Mouse (Mus musculus) limb, embryonic 12.5 days (tissue): Measurements from ENCODE around the gene Zfp746. TPM values are rescaled to one million over a fixed set of nuclear protein-coding genes. Genes with fewer than 3 reads are reported as not detected.
"Not testable (repeated sequence)": the region's sequence is repeated elsewhere in the genome, so short reads cannot be mapped to it uniquely, and the experiment has no call there.

Source experiments
- ATAC-seq: fragments of 200-750 bp; cut with Nextera tagmentation; 2 replicates; pipeline ENCODE4 v1.8.0; 2017; ENCODE audit warnings: low read depth, moderate TSS enrichment; ENCODE audit not compliant: insufficient number of reproducible peaks, insufficient read depth, low FRiP score, low TSS enrichment
- H3K27ac ChIP-seq: fragments of 300-500 bp; sonication (generic); 2 replicates; pipeline ENCODE4 v1.5.1; 2016; ENCODE audit warnings: mild to moderate bottlenecking, moderate library complexity
- H3K27me3 ChIP-seq: fragments of 300-500 bp; sonication (generic); 2 replicates; pipeline ENCODE4 v1.6.1; 2016; ENCODE audit warnings: mild to moderate bottlenecking, moderate library complexity
- H3K36me3 ChIP-seq: fragments of 300-500 bp; sonication (generic); 2 replicates; pipeline ENCODE4 v1.6.1; 2016; ENCODE audit warnings: mild to moderate bottlenecking, moderate library complexity
- H3K4me1 ChIP-seq: fragments of 300-500 bp; sonication (generic); replicated peaks from 2 replicates; pipeline ENCODE4 v1.6.1; 2016
- H3K4me2 ChIP-seq: fragments of 300-500 bp; sonication (generic); 2 replicates; pipeline ENCODE4 v1.6.1; 2016; ENCODE audit warnings: mild to moderate bottlenecking, moderate library complexity
- H3K4me3 ChIP-seq: fragments of 300-500 bp; sonication (generic); replicated peaks from 2 replicates; pipeline ENCODE4 v1.5.1; 2016; ENCODE audit warnings: mild to moderate bottlenecking
- H3K9ac ChIP-seq: fragments of 300-500 bp; sonication (generic); replicated peaks from 2 replicates; pipeline ENCODE4 v1.6.1; 2016; ENCODE audit warnings: mild to moderate bottlenecking, moderate library complexity
- H3K9me3 ChIP-seq: fragments of 300-500 bp; sonication (generic); 2 replicates; pipeline ENCODE4 v1.6.1; 2016; ENCODE audit warnings: mild to moderate bottlenecking, moderate library complexity
- WGBS: fragments of 180-500 bp; shearing (Covaris S2); methylation state at CpG from one replicate; pipeline ENCODE4 v1.1.7; 2016; 5-methylcytosine and 5-hydroxymethylcytosine counted together
- polyA plus RNA-seq: library from polyadenylated mRNA; unstranded; fragments of >200 nt; fragmentation: Nextera tagmentation; extraction: Ambion mirVana; gene quantifications from 2 replicates; pipeline ENCODE4 v1.2.1, GENCODE M21; 2016

Zfp746 gene
- polyA plus RNA-seq = 34.8 and 35.3 TPM in 2 replicates

DNA sequence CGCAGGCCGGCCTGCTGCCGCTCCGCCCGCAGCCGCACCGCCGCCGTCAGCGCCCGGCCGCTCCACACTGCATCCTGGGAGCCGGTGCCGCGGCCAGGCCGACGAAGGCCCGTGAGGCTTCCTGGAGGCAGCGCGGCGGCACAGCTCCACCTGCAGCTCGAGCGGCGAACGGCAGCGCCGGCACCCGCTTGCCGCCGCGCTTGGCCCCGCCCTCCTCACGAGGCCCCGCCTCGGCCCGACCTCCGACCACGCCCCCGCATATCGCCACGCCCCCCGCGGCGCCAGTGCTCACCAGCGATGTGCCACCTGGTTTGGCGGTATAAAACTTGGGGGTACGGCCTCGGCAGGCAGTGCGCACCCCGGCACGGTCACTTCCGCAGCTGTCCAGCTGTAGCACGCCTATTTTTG is at the start of gene Zfp746:
Gene Zfp746, minus strand, starts transcription at position 123 of the 408 bp plus-strand sequence.
- Histone ChIP-seq H3K36me3 (peaks cover 24% of the 10 kb centered on the region), H3K27ac (peak within 1 kb of the TSS; percentile 93), H3K4me1 (peaks cover 9% of the 10 kb centered on the region), H3K9me3 (no peaks in the 10 kb centered on the region), H3K4me2 (peak within 1 kb of the TSS; percentile 80), H3K27me3 (no peaks in the 10 kb centered on the region), H3K9ac (peak within 1 kb of the TSS; percentile 99), H3K4me3 (peak within 1 kb of the TSS; percentile 94)
- under 1% methylated on average over 41 of the region's 53 CpGs for WGBS
- peak; percentile 91 for ATAC-seq

DNA sequence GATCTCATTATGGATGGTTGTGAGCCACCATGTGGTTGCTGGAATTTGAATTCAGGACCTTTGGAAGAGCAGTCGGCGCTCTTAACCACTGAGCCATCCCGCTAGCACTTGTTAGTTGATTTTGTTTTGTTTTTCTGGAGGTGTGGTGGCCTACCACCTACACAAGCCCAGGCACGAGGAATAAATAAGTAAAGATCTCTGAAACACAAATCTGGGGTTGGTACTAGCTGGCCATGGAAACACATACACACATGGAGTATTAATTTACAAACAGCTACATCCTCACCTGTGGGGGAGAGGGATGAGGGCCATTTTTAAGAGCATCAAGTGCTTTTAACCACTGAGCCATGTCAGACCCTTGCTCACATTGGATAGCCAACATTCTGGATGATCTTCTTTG is 34.7 kb upstream of the Zfp746 start:
- H3K36me3 ChIP-seq, H3K27me3 ChIP-seq, H3K4me2 ChIP-seq, H3K9me3 ChIP-seq, H3K4me3 ChIP-seq, H3K4me1 ChIP-seq, H3K27ac ChIP-seq, H3K9ac ChIP-seq: not testable (repeated sequence)
- peak; percentile 78; the same call in 1 of the 2 replicates for ATAC-seq
- 75% methylated on average over 4 of the region's 4 CpGs for WGBS

DNA sequence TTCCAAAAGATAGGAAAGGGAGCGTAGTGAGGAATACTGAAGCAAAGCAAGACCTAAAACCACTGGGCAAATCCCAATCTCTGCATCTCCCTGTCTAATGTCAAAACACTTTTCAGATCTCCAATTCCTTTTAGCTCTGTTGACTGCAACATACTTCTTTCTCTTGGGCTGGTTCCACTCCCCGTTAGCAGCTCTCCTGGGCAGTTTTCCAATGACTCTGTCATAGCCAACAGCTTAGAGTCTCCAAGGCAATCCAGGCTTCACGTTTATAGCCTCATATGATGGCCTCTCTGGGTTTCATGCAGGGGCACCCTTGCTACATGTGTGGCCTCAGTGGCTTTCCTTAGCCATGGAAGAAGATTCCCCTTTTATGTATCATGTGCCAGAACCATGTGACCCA is 29.6 kb upstream of the Zfp746 start:
- no peak for ATAC-seq
- no peak overlapping the region for H3K9ac ChIP-seq
- 82% methylated on average over 3 of the region's 3 CpGs for WGBS

DNA sequence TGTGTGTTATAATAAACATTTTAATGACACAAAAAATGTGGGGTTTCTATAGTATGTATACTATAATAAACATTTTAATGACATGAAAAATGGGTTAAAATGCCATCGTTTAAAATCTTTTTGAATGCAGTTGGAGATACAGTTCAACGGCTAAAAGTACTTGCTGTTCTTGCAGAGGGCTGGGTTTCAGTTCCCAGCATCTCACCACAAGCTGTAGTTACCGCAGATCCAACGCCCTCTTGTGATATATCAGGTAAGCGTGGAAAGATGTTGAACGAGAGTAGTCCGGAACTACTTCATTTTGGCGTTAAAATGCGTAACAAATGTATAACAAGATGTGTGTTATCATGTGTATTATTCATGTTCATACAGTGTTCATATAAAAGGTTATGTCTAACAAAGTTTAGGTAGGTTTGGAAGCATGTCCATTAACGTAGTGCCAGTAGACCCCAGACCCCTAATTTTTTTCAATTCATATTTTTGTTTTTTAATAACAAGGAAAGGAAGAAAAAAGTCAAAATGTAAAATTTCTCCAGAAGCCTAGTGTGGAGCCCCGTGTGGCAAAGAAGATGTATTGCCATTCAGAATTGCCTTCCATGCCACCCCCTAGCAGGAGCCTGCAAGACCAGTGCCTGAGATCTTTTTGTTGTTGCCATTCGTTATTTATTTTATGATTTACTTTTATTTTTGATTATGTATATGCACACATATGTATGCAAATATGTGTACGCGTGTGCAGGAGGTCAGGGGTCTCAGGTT is 743 bp upstream of the Zfp746 start:
- ATAC-seq = no peak
- no peaks in the 10 kb centered on the region for H3K9me3 ChIP-seq
- peaks cover 9% of the 10 kb centered on the region for H3K4me1 ChIP-seq
- no peaks in the 10 kb centered on the region for H3K27me3 ChIP-seq
- peak overlapping the region; percentile 80 for H3K4me2 ChIP-seq
- H3K36me3 ChIP-seq = peaks cover 17% of the 10 kb centered on the region
- WGBS = 36% methylated on average over 14 of the region's 14 CpGs
- no peak overlapping the region for H3K27ac ChIP-seq
- peak overlapping the region; percentile 94 for H3K4me3 ChIP-seq
- H3K9ac ChIP-seq = no peak overlapping the region

More for the DNA sequence above, 29.6 kb upstream of the Zfp746 start:
- Histone ChIP-seq H3K4me3 (no peak overlapping the region), H3K36me3 (no peaks in the 10 kb centered on the region), H3K4me1 (no peaks in the 10 kb centered on the region), H3K27me3 (no peaks in the 10 kb centered on the region), H3K27ac (no peak overlapping the region), H3K9me3 (no peaks in the 10 kb centered on the region), H3K4me2 (no peak overlapping the region)

DNA sequence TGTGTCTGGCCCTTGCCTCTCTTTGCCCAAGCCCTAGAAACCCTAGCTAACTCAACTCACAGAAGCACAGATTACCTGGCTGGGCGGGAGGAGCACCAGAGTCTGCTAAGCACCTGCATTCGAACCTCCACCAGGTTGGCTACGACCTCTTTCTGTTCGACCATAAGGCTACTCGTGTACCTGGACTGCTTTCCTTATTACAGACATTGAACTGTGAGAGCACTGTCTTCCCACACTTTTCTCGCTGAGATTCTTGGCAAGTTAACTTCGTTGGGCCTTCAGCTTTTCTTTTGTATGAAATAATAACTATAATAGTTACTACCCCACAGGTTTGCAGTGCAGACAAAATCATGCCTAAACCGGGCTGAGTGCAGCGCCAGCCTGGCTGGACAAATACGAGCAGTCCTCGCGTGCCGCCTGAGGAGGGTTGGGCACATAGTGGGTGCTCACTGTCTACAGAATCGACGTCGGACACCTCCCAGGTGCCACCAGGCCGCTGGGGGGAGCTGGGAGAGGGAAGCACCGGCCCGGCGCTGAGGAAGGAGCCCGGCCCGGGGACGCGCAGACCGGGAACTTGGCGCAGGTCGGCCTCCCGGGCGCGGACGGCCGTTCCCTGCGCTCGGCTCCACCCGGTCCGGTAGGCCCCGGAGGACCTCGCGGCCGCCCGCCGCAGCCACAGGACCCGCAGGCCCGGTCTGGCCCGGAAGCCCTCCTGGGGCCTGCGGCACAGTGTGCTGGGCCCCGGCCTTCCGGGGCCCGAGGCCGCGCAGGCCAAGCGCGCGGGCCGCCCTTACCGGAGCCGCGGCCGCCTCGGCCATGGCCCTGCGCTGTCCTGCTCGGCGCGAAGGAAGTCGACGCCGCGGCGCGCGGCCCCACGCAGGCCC is 630 bp downstream of the Zfp746 start:
- Histone ChIP-seq H3K36me3 (peaks cover 31% of the 10 kb centered on the region), H3K9ac (peak overlapping the region; percentile 99), H3K27me3 (no peaks in the 10 kb centered on the region), H3K4me3 (peak overlapping the region; percentile 94), H3K27ac (peak overlapping the region; percentile 93), H3K4me1 (peaks cover 9% of the 10 kb centered on the region), H3K4me2 (peak overlapping the region; percentile 80), H3K9me3 (no peaks in the 10 kb centered on the region)
- 3% methylated on average over 72 of the region's 72 CpGs for WGBS
- ATAC-seq = peak; percentile 83

DNA sequence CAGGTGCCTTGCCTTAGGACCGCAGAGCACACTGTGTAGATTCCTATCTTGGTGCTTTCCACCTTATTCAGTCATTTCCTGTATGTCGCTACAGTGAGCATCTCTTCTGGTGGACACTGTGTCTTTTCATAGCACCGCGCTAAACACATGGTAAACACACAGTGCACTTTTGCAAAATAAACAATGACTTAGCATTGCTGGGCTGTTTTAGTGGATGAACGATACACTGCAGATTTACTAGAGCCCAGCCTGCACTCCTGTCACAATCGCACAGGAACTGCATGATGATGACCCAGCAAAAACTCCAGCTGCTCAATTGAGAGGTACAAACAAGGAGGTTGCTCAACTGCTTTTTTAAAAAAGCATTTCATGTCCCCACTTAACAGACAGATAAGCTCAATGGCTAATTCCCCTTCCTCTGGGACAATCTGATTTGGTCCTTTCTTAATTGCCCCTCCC is 2.6 kb downstream of the Zfp746 start:
- 95% methylated on average over 6 of the region's 6 CpGs for WGBS
- Histone ChIP-seq H3K4me3 (no peak overlapping the region), H3K9ac (no peak overlapping the region), H3K4me2 (no peak overlapping the region), H3K27ac (no peak overlapping the region), H3K9me3 (no peaks in the 10 kb centered on the region), H3K36me3 (peaks cover 50% of the 10 kb centered on the region), H3K4me1 (peaks cover 9% of the 10 kb centered on the region), H3K27me3 (no peaks in the 10 kb centered on the region)
- no peak for ATAC-seq

DNA sequence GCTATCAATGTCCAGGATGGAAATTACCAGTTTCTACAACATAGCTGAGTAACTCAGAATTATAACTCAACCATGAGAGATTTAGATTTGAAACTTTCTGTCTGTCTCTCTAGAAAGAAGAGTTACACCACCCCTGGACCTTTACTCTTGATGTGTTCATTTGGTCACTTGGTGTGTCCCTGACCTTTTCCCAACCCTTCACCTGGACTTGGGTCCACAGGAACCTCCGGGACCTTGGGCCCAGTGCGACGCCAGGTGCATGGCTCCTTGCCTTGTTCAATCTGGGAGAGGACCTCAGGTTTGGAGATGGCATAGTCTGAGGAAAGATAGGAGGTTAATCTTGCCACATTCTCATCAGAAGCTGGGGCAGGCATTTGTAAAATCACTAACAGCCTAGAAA is 4.4 kb downstream of the Zfp746 start:
- H3K4me2 ChIP-seq = no peak overlapping the region
- no peaks in the 10 kb centered on the region for H3K9me3 ChIP-seq
- no peak overlapping the region for H3K27ac ChIP-seq
- H3K36me3 ChIP-seq = peaks cover 68% of the 10 kb centered on the region
- WGBS = 97% methylated on average over 3 of the region's 3 CpGs
- no peak overlapping the region for H3K4me3 ChIP-seq
- ATAC-seq = no peak
- H3K9ac ChIP-seq = no peak overlapping the region
- peaks cover 9% of the 10 kb centered on the region for H3K4me1 ChIP-seq
- no peaks in the 10 kb centered on the region for H3K27me3 ChIP-seq

DNA sequence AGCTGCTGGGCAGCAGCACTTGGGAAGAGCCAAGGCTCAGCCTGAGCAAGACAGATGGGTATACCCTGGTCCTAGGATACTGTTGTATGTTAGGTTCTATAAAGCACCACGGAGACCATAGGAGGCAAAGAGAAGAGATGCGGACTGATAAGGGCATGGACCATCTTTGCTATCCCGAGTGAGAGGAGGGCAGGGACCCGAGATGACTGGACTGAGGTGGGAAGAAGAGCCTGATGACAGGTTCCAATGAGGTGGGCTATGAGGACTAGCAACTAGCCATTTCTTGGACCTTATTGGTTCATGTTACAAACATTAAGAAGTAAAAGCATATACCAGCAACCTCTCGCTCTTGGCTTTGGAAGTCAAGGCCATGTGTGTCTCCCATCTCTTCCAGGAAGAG is 5.4 kb downstream of the Zfp746 start:
- no peak overlapping the region for H3K9ac ChIP-seq
- H3K4me3 ChIP-seq = no peak overlapping the region
- ATAC-seq = no peak
- H3K36me3 ChIP-seq = peaks cover 77% of the 10 kb centered on the region
- peaks cover 9% of the 10 kb centered on the region for H3K4me1 ChIP-seq
- H3K27me3 ChIP-seq = no peaks in the 10 kb centered on the region
- H3K9me3 ChIP-seq = no peaks in the 10 kb centered on the region
- 96% methylated on average over 5 of the region's 5 CpGs for WGBS
- no peak overlapping the region for H3K4me2 ChIP-seq
- no peak overlapping the region for H3K27ac ChIP-seq

DNA sequence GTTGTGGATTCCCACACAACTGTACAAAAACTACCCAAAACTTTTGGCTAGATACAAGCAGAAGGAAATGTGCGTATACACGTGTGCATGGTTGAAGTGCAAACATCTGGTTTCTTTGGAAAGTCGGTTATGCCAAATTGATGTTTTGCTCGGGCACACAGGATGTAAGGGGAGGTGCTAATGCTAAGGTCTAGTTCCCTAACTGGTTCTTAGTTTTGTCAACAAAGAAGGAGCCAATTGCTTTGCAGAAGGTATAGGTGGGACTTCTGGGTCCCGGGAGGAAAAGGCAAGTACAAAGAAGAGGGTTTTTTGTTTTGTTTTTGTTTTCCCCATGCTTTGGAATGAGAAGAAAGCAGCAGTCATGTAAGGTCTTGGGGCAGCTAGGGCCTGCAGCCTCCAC is 13.1 kb downstream of the Zfp746 start:
- Histone ChIP-seq H3K4me2 (no peak overlapping the region), H3K36me3 (peaks cover 79% of the 10 kb centered on the region), H3K9me3 (no peaks in the 10 kb centered on the region), H3K4me1 (no peaks in the 10 kb centered on the region), H3K4me3 (no peak overlapping the region), H3K9ac (no peak overlapping the region), H3K27me3 (no peaks in the 10 kb centered on the region), H3K27ac (no peak overlapping the region; the same call in 1 of the 2 replicates)
- no peak for ATAC-seq
- 69% methylated on average over 5 of the region's 5 CpGs for WGBS

DNA sequence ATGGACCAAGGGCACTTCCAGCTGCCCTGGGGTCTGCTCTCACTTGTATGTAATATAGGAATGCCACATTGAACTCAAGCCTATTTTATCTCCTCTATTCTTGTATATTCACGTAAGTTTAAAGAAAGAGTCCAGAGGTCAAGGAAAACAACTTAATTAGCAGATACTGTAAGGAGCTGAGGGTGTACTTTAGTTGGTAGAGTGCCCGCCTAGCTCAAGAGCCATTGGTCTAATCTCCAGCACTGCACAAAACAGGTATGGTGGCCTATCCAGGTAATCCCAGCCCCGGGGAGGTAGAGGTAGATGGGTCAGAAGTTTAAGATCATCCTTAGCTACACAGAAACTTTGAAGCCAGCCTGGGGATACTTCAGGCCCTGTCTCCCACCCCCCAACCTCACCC is 18.9 kb downstream of the Zfp746 start:
- Histone ChIP-seq H3K9ac (no peak overlapping the region), H3K27ac (no peak overlapping the region), H3K36me3 (peaks cover 80% of the 10 kb centered on the region), H3K4me1 (no peaks in the 10 kb centered on the region), H3K4me2 (no peak overlapping the region), H3K9me3 (no peaks in the 10 kb centered on the region), H3K27me3 (no peaks in the 10 kb centered on the region), H3K4me3 (no peak overlapping the region)
- no peak for ATAC-seq
- WGBS = 94% methylated on average over 3 of the region's 3 CpGs

DNA sequence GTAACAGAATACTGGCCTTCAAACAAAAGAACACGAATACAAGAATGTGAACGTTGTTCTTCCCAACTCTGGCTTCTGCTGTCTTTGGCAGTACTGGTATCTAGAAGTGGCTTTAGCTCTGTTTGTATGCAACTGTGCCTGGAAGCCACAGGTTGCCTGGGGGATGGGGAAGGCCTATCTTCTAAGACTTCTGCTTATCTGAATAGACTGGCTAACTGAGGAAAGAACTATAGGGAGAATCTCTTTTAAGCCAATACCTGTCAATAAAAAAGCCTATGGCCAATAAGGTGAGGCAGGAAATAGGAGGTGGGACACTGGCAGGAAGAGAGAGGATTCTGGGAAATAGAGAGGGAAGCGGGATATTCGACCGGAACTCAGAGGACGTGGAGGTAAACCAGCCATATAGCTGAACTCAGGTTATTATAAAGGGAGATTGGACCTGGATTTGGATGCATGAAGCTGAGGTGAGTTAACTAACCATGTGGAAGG is 20.8 kb downstream of the Zfp746 start:
- Histone ChIP-seq H3K9me3 (no peaks in the 10 kb centered on the region), H3K4me1 (no peaks in the 10 kb centered on the region), H3K36me3 (peaks cover 86% of the 10 kb centered on the region), H3K9ac (no peak overlapping the region), H3K27me3 (no peaks in the 10 kb centered on the region), H3K4me2 (no peak overlapping the region), H3K4me3 (no peak overlapping the region), H3K27ac (no peak overlapping the region)
- 96% methylated on average over 6 of the region's 6 CpGs for WGBS
- ATAC-seq = no peak
